Mouse (Mus musculus) MEL (cell line): ENCODE data around the gene Klhl12. TPM values are rescaled to one million over a fixed set of nuclear protein-coding genes. Genes with fewer than 3 reads are reported as not detected.

Experiments
- DNase-seq: peaks from one replicate; pipeline ENCODE4 v3.0.0; 2011; ENCODE audit warnings: low read depth, low spot score
- H3K27ac ChIP-seq: 2 replicates; pipeline ENCODE4 v1.5.1; 2012; ENCODE audit warnings: low read depth, mild to moderate bottlenecking, control low read depth, low read length, moderate library complexity; ENCODE audit not compliant: control insufficient read depth
- H3K27me3 ChIP-seq, 2 experiments: fragments of 150-350 bp in 1 of 2; sonication (generic) in 1 of 2; 2 replicates each; pipeline ENCODE4 v1.6.1; 2012; ENCODE audit warnings: low read length in 2 of 2, mild to moderate bottlenecking in 2 of 2, improper control_type of control experiment in 1 of 2, moderate library complexity in 1 of 2; ENCODE audit not compliant: insufficient read depth in 2 of 2, control insufficient read depth in 1 of 2
- H3K36me3 ChIP-seq, 2 experiments: 2 replicates each; pipeline ENCODE4 v1.6.1; 2012 to 2014; ENCODE audit warnings: low read length in 2 of 2, improper control_type of control experiment in 1 of 2, inconsistent platforms in 1 of 2, mild to moderate bottlenecking in 1 of 2; ENCODE audit not compliant: insufficient read depth in 2 of 2, control insufficient read depth in 1 of 2
- H3K4me1 ChIP-seq, 2 experiments: fragments of 150-350 bp in 1 of 2; sonication (generic) in 1 of 2; 2 replicates each; pipeline ENCODE4 v1.6.1; 2012; ENCODE audit warnings: low read length in 2 of 2, improper control_type of control experiment in 1 of 2, mild to moderate bottlenecking in 1 of 2; ENCODE audit not compliant: insufficient read depth in 2 of 2, control insufficient read depth in 1 of 2
- H3K4me3 ChIP-seq, 2 experiments: fragments of 150-350 bp in 1 of 2; sonication (generic) in 1 of 2; 2 replicates each; pipeline ENCODE4 v1.5.1; 2012; ENCODE audit warnings: low read depth in 2 of 2, low read length in 2 of 2, mild to moderate bottlenecking in 2 of 2, moderate library complexity in 2 of 2, control low read depth in 1 of 2, improper control_type of control experiment in 1 of 2; ENCODE audit not compliant: control insufficient read depth in 1 of 2, insufficient read depth in 1 of 2
- H3K79me2 ChIP-seq: 2 replicates; pipeline ENCODE4 v1.6.1; 2012; ENCODE audit warnings: mild to moderate bottlenecking, low read length, moderate library complexity; ENCODE audit not compliant: control insufficient read depth, poor library complexity, insufficient read depth
- H3K9ac ChIP-seq: 2 replicates; pipeline ENCODE4 v1.6.1; 2012; ENCODE audit warnings: low read depth, mild to moderate bottlenecking, control low read depth, low read length, moderate library complexity; ENCODE audit not compliant: control insufficient read depth, poor library complexity, severe bottlenecking
- H3K9me3 ChIP-seq: fragments of 150-350 bp; sonication (generic); replicated peaks from 2 replicates; pipeline ENCODE4 v1.6.1; 2012; ENCODE audit warnings: mild to moderate bottlenecking, low read length, improper control_type of control experiment, moderate library complexity; ENCODE audit not compliant: insufficient read depth
- BHLHE40 ChIP-seq: IDR thresholded peaks from 2 replicates; pipeline ENCODE4 v1.6.1; 2012; ENCODE audit warnings: low read depth, mild to moderate bottlenecking, inconsistent platforms, low read length, improper control_type of control experiment, borderline replicate concordance
- CHD1 ChIP-seq: IDR thresholded peaks from 2 replicates; pipeline ENCODE4 v1.6.1; 2012; ENCODE audit warnings: low read depth, mild to moderate bottlenecking, inconsistent platforms, low read length, improper control_type of control experiment
- CHD2 ChIP-seq: IDR thresholded peaks from 2 replicates; pipeline ENCODE4 v1.6.1; 2011; ENCODE audit warnings: low read length, improper control_type of control experiment
- CTCF ChIP-seq, 3 experiments: IDR thresholded peaks in 2 of 3; conservative IDR thresholded peaks in 1 of 3; 2 replicates each; pipeline ENCODE4 v1.5.1; 2011 to 2012; ENCODE audit warnings: low read length in 3 of 3, low read depth in 2 of 3, mild to moderate bottlenecking in 2 of 3, improper control_type of control experiment in 1 of 3, inconsistent platforms in 1 of 3, mixed read lengths in 1 of 3, moderate library complexity in 1 of 3; ENCODE audit not compliant: control insufficient read depth in 1 of 3, insufficient read depth in 1 of 3, poor library complexity in 1 of 3, severe bottlenecking in 1 of 3
- ELF1 ChIP-seq: IDR thresholded peaks from 2 replicates; pipeline ENCODE4 v1.6.1; 2014; ENCODE audit warnings: low read depth, mild to moderate bottlenecking, inconsistent platforms, low read length, improper control_type of control experiment, moderate library complexity
- EP300 ChIP-seq, 2 experiments: IDR thresholded peaks; 2 replicates each; pipeline ENCODE4 v1.6.1; 2011; ENCODE audit warnings: improper control_type of control experiment in 2 of 2, low read length in 2 of 2, low read depth in 1 of 2, mild to moderate bottlenecking in 1 of 2
- ETS1 ChIP-seq: IDR thresholded peaks from 2 replicates; pipeline ENCODE4 v1.6.1; 2012; ENCODE audit warnings: low read depth, mild to moderate bottlenecking, inconsistent platforms, low read length, improper control_type of control experiment, moderate library complexity
- GABPA ChIP-seq: IDR thresholded peaks from 2 replicates; pipeline ENCODE4 v1.6.1; 2012; ENCODE audit warnings: low read depth, mild to moderate bottlenecking, inconsistent platforms, low read length, improper control_type of control experiment, moderate library complexity
- HCFC1 ChIP-seq: IDR thresholded peaks from 2 replicates; pipeline ENCODE4 v1.6.1; 2012; ENCODE audit warnings: low read depth, mild to moderate bottlenecking, inconsistent platforms, low read length, improper control_type of control experiment, moderate library complexity
- JUND ChIP-seq: IDR thresholded peaks from 2 replicates; pipeline ENCODE4 v1.6.1; 2011; ENCODE audit warnings: low read depth, mild to moderate bottlenecking, improper control_type of control experiment, low read length
- KAT2A ChIP-seq: conservative IDR thresholded peaks from 2 replicates; pipeline ENCODE4 v1.6.1; 2012; ENCODE audit warnings: low read depth, low read length, improper control_type of control experiment, inconsistent platforms
- MAFK ChIP-seq: IDR thresholded peaks from 2 replicates; pipeline ENCODE4 v1.6.1; 2011; ENCODE audit warnings: low read depth, mild to moderate bottlenecking, low read length, improper control_type of control experiment, borderline replicate concordance
- MAX ChIP-seq: IDR thresholded peaks from 2 replicates; pipeline ENCODE4 v1.6.1; 2011; ENCODE audit warnings: low read length, improper control_type of control experiment
- MAZ ChIP-seq: IDR thresholded peaks from 2 replicates; pipeline ENCODE4 v1.6.1; 2012; ENCODE audit warnings: low read depth, mild to moderate bottlenecking, inconsistent platforms, low read length, improper control_type of control experiment
- MEF2A ChIP-seq: IDR thresholded peaks from 2 replicates; pipeline ENCODE4 v1.6.1; 2014; ENCODE audit warnings: low read depth, mild to moderate bottlenecking, inconsistent platforms, low read length, improper control_type of control experiment; ENCODE audit not compliant: poor library complexity, insufficient replicate concordance, severe bottlenecking; ENCODE audit errors: extremely low read depth
- MXI1 ChIP-seq: IDR thresholded peaks from 2 replicates; pipeline ENCODE4 v1.6.1; 2011; ENCODE audit warnings: mild to moderate bottlenecking, low read depth, low read length, improper control_type of control experiment
- MYC ChIP-seq: IDR thresholded peaks from 2 replicates; pipeline ENCODE4 v1.6.1; 2011; ENCODE audit warnings: low read depth, mild to moderate bottlenecking, low read length, improper control_type of control experiment, moderate library complexity
- NELFE ChIP-seq: IDR thresholded peaks from 2 replicates; pipeline ENCODE4 v1.6.1; 2011; ENCODE audit warnings: low read depth, low read length, improper control_type of control experiment
- NRF1 ChIP-seq: IDR thresholded peaks from 2 replicates; pipeline ENCODE4 v1.6.1; 2014; ENCODE audit warnings: low read depth, mild to moderate bottlenecking, inconsistent platforms, low read length, improper control_type of control experiment, moderate library complexity; ENCODE audit not compliant: poor library complexity, insufficient read depth, severe bottlenecking
- POLR2A ChIP-seq, 2 experiments: IDR thresholded peaks; 2 replicates each; pipeline ENCODE4 v1.6.1; 2011 to 2012; ENCODE audit warnings: low read length in 2 of 2, mild to moderate bottlenecking in 2 of 2, control low read depth in 1 of 2, improper control_type of control experiment in 1 of 2, low read depth in 1 of 2, moderate library complexity in 1 of 2; ENCODE audit not compliant: control insufficient read depth in 1 of 2, insufficient read depth in 1 of 2, poor library complexity in 1 of 2
- POLR2AphosphoS2 ChIP-seq: IDR thresholded peaks from 2 replicates; pipeline ENCODE4 v1.6.1; 2011; ENCODE audit warnings: low read length, improper control_type of control experiment
- POLR2AphosphoS5 ChIP-seq: IDR thresholded peaks from 2 replicates; pipeline ENCODE4 v1.6.1; 2012; ENCODE audit warnings: low read depth, borderline replicate concordance, mild to moderate bottlenecking, inconsistent platforms, low read length, moderate library complexity, mixed read lengths
- RAD21 ChIP-seq: IDR thresholded peaks from 2 replicates; pipeline ENCODE4 v1.6.1; 2011; ENCODE audit warnings: mild to moderate bottlenecking, low read depth, low read length, improper control_type of control experiment
- RCOR1 ChIP-seq: IDR thresholded peaks from 2 replicates; pipeline ENCODE4 v1.6.1; 2012; ENCODE audit warnings: low read depth, mild to moderate bottlenecking, inconsistent platforms, low read length, improper control_type of control experiment
- SIN3A ChIP-seq: IDR thresholded peaks from 2 replicates; pipeline ENCODE4 v1.6.1; 2012; ENCODE audit warnings: low read length, improper control_type of control experiment, inconsistent platforms
- SMC3 ChIP-seq: IDR thresholded peaks from 2 replicates; pipeline ENCODE4 v1.6.1; 2011; ENCODE audit warnings: low read depth, low read length, improper control_type of control experiment
- TAL1 ChIP-seq: IDR thresholded peaks from 2 replicates; pipeline ENCODE4 v1.6.1; 2012; ENCODE audit warnings: mild to moderate bottlenecking, inconsistent platforms, low read length, moderate library complexity, mixed read lengths
- TBP ChIP-seq: IDR thresholded peaks from 2 replicates; pipeline ENCODE4 v1.8.0; 2011; ENCODE audit warnings: low read depth, low read length, improper control_type of control experiment
- TCF12 ChIP-seq: IDR thresholded peaks from 2 replicates; pipeline ENCODE4 v1.6.1; 2014; ENCODE audit warnings: low read depth, mild to moderate bottlenecking, inconsistent platforms, low read length, improper control_type of control experiment, moderate library complexity
- UBTF ChIP-seq: IDR thresholded peaks from 2 replicates; pipeline ENCODE4 v1.6.1; 2012; ENCODE audit warnings: low read depth, mild to moderate bottlenecking, inconsistent platforms, low read length, improper control_type of control experiment, moderate library complexity, borderline replicate concordance; ENCODE audit not compliant: insufficient read depth
- USF1 ChIP-seq: IDR thresholded peaks from 2 replicates; pipeline ENCODE4 v1.6.1; 2014; ENCODE audit warnings: low read depth, mild to moderate bottlenecking, inconsistent platforms, low read length, improper control_type of control experiment, moderate library complexity
- ZC3H11A ChIP-seq: IDR thresholded peaks from 2 replicates; pipeline ENCODE4 v1.6.1; 2012; ENCODE audit warnings: low read depth, mild to moderate bottlenecking, inconsistent platforms, low read length, improper control_type of control experiment
- ZKSCAN1 ChIP-seq: IDR thresholded peaks from 2 replicates; pipeline ENCODE4 v1.6.1; 2012; ENCODE audit warnings: low read depth, mild to moderate bottlenecking, inconsistent platforms, low read length, improper control_type of control experiment, moderate library complexity
- ZMIZ1 ChIP-seq: IDR thresholded peaks from 2 replicates; pipeline ENCODE4 v1.6.1; 2012; ENCODE audit warnings: low read depth, mild to moderate bottlenecking, inconsistent platforms, low read length, improper control_type of control experiment, moderate library complexity
- ZNF384 ChIP-seq: IDR thresholded peaks from 2 replicates; pipeline ENCODE4 v1.6.1; 2012; ENCODE audit warnings: low read depth, mild to moderate bottlenecking, inconsistent platforms, low read length, improper control_type of control experiment
- polyA plus RNA-seq, 2 experiments: library from polyadenylated mRNA; stranded (reverse) in 1 of 2; unstranded in 1 of 2; fragments of >175 nt in 1 of 2; fragments of >200 nt in 1 of 2; gene quantifications; 2 replicates each; pipeline versions ENCODE4 v1.2.1 to v1.2.4; 2012; ENCODE audit warnings: low replicate concordance in 2 of 2, low read depth in 1 of 2; ENCODE audit not compliant: insufficient read length in 2 of 2, insufficient read depth in 1 of 2, missing spikeins in 1 of 2
- total RNA-seq: library from RNA; depleted of rRNA; stranded (reverse); fragments of 300-350 nt; gene quantifications from 2 replicates; pipeline ENCODE4 v1.2.3, GENCODE M21; 2012

Klhl12 gene
- total and polyA plus RNA-seq, 3 experiments: 20.8 to 26.4 TPM; not detected in 1

DNA sequence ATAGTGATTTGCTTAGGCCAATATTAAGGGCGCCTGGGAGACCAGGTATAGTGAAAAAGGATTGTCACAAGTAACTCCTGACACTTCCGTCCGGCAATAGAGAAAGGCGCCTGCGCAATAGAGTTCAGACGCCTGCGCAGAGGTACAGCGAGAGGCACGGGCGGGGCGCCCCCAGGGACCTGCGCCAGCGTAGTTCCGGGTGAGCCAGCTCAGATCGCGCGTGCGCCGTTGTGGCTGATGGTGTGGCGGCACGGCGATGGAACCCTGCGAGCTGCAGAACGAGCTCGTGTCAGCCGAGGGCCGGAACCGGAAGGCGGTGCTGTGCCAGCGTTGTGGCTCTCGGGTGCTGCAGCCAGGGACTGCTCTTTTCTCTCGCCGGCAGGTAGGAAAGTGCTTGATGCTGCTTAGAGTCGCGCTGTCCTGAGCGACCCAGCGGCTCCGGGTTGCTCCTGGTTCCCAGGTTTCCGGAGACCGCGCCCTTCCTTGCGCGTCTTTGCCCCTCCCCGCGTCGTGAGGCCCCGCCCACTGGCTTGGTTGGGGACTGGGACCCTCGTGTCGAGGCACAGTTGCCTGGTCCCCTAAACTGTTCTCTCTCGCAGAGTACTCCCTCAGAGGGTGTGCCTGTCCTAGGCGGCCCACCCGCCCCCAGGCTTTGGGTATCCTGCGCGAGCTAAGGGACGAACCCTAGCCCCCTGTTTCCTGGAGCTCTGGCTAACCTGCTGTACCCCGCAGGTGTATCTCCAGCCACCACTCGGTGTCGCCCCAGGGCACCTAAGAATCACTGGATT is 39.3 kb downstream of the Klhl12 start, which contains the start of gene Rabif:
Gene Rabif, plus strand, starts transcription at position 221 of the 788 bp plus-strand sequence.
- Histone ChIP-seq H3K9ac (peak within 1 kb of the TSS; percentile 98), H3K27me3 (no peaks in the 10 kb centered on the region), H3K4me1 (peaks cover 15 to 20% of the 10 kb centered on the region in 2 experiments), H3K79me2 (peaks cover 31% of the 10 kb centered on the region), H3K4me3 (peak within 1 kb of the TSS; percentile 71 to 96), H3K9me3 (no peaks in the 10 kb centered on the region), H3K36me3 (peaks cover 6 to 20% of the 10 kb centered on the region in 2 experiments; a peak in 3 of 4 replicates), H3K27ac (peak within 1 kb of the TSS; percentile 96)
- DNase-seq: peak; percentile 99
- peak; percentile 83 for TF ChIP-seq TBP
- peak; percentile 13; the same call in 1 of the 2 replicates for TF ChIP-seq MAZ
- TF ChIP-seq HCFC1: peak; percentile 88
- TF ChIP-seq TCF12: peak; percentile 9; the same call in 1 of the 2 replicates
- TF ChIP-seq ELF1: peak; percentile 97
- TF ChIP-seq CHD1: no peak
- TF ChIP-seq ZMIZ1: peak; percentile 93
- no peak for TF ChIP-seq MEF2A
- TF ChIP-seq JUND: no peak
- TF ChIP-seq ZKSCAN1: no peak
- TF ChIP-seq ZNF384: no peak
- TF ChIP-seq CTCF (IDR thresholded peaks at IDR 0.05 in 2 of 3, conservative IDR thresholded peaks at IDR 0.05 in 1 of 3; ENCODE audit: control insufficient read depth in 1 of 3, insufficient read depth in 1 of 3, low read depth in 2 of 3, low read length in 3 of 3, poor library complexity in 1 of 3, severe bottlenecking in 1 of 3): peak in 2 of 3 experiments; percentile 58; a peak in 5 of 6 replicates
- no peak for TF ChIP-seq RCOR1
- peak; percentile 76 for TF ChIP-seq MXI1
- TF ChIP-seq RAD21: peak; percentile 51
- TF ChIP-seq MAX: peak; percentile 75
- peak; percentile 94 for TF ChIP-seq POLR2AphosphoS2
- TF ChIP-seq MAFK: no peak
- TF ChIP-seq POLR2A (IDR thresholded peaks at IDR 0.05; ENCODE audit: control insufficient read depth in 1 of 2, insufficient read depth in 1 of 2, low read depth in 1 of 2, low read length in 2 of 2, poor library complexity in 1 of 2): peak; percentile 96 to 99; a peak in 3 of 4 replicates
- TF ChIP-seq SIN3A: peak; percentile 73
- peak; percentile 47 for TF ChIP-seq SMC3
- TF ChIP-seq MYC: peak; percentile 74
- no peak for TF ChIP-seq GABPA
- peak; percentile 98 for TF ChIP-seq NELFE
- no peak for TF ChIP-seq UBTF
- TF ChIP-seq BHLHE40: no peak; the same call in 1 of the 2 replicates
- peak; percentile 45; the same call in 1 of the 2 replicates for TF ChIP-seq ZC3H11A
- no peak for TF ChIP-seq USF1
- TF ChIP-seq ETS1: no peak
- TF ChIP-seq NRF1: peak; percentile 96
- peak; percentile 82; the same call in 1 of the 2 replicates for TF ChIP-seq POLR2AphosphoS5
- TF ChIP-seq CHD2: no peak
- 0 out of 4 replicates have a peak, but pooled peaks of 1 of the 2 experiments have one; percentile 3 for TF ChIP-seq EP300 (IDR thresholded peaks at IDR 0.05; ENCODE audit: low read depth in 1 of 2, low read length in 2 of 2)
- TF ChIP-seq KAT2A: peak; percentile 62; the same call in 1 of the 2 replicates
- no peak for TF ChIP-seq TAL1
